Mouse (Mus musculus): ENCODE results near the gene 1700067K01Rik.

DNA sequence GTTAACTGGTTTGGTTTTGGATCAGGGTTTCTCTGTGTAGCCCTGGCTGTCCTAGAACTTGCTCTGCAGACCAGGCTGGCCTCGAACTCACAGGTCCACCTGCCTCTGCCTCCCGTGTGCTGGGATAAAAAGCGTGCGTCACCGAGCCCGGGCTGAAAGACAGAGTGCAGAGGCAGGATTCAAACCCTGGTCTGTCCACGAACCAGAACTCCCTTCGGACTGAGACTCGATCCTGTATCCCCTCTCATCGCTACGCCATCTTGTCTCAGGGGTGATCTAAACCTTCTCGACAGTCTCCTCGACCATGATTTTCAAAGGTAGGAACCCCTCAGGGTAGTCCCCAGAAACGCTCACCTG is 46.6 kb upstream of the 1700067K01Rik start:
- no peak for TF ChIP-seq POLR2A (IDR thresholded peaks at IDR 0.05; ENCODE audit: low read depth, low read length)
- TF ChIP-seq CTCF (IDR thresholded peaks at IDR 0.05; ENCODE audit: extremely low read depth, insufficient read length, insufficient replicate concordance, low read depth, low read length), result no peak

Data from small intestine, adult 2 months (tissue).